Mouse (Mus musculus): ENCODE measurements at regions not wholly inside any gene's neighbourhood (a gene's known extent, or its start where the extent isn't known, plus 50 kb on each side); places are given as distances from the start of the nearest gene placed in this dataset.
"Not testable (repeated sequence)": the region's sequence is repeated elsewhere in the genome, so short reads cannot be mapped to it uniquely, and the experiment has no call there.

GRCm38 (mm10) chr1:83847992-83848391 is 440.0 kb upstream of the Sphkap start:
- H3K36me3 ChIP-seq (replicated peaks; ENCODE audit: low read length), result no peaks in the 10 kb centered on the region
- no peaks in the 10 kb centered on the region for H3K4me1 ChIP-seq
- H3K4me3 ChIP-seq (replicated peaks), result no peak overlapping the region
- H3K27me3 ChIP-seq (replicated peaks), result no peaks in the 10 kb centered on the region
- TF ChIP-seq GATA1 (IDR thresholded peaks at IDR 0.05; ENCODE audit: borderline replicate concordance, low read length) (no peak), FLI1 (IDR thresholded peaks at IDR 0.05; ENCODE audit: low read length) (no peak)
- peaks cover 5% of the 10 kb centered on the region; the same call in 1 of the 2 replicates for H3K9me3 ChIP-seq

GRCm38 (mm10) chr1:83844827-83845379 is 436.9 kb upstream of the Sphkap start:
- no peak overlapping the region for H3K4me3 ChIP-seq (replicated peaks)
- H3K36me3 ChIP-seq (replicated peaks; ENCODE audit: low read length), result no peaks in the 10 kb centered on the region
- H3K9me3 ChIP-seq, result peaks cover 5% of the 10 kb centered on the region; the same call in 1 of the 2 replicates
- TF ChIP-seq FLI1 (IDR thresholded peaks at IDR 0.05; ENCODE audit: low read length), result no peak
- no peak for TF ChIP-seq GATA1 (IDR thresholded peaks at IDR 0.05; ENCODE audit: borderline replicate concordance, low read length)
- H3K27me3 ChIP-seq (replicated peaks), result no peaks in the 10 kb centered on the region
- no peaks in the 10 kb centered on the region for H3K4me1 ChIP-seq

- H3K4me3 ChIP-seq (replicated peaks), result no peak overlapping the region
- H3K9me3 ChIP-seq, result peaks cover 13% of the 10 kb centered on the region
- H3K4me1 ChIP-seq, result no peaks in the 10 kb centered on the region
- no peaks in the 10 kb centered on the region for H3K36me3 ChIP-seq (replicated peaks; ENCODE audit: low read length)
- no peak for TF ChIP-seq GATA1 (IDR thresholded peaks at IDR 0.05; ENCODE audit: borderline replicate concordance, low read length)
- TF ChIP-seq FLI1 (IDR thresholded peaks at IDR 0.05; ENCODE audit: low read length), result no peak
- no peaks in the 10 kb centered on the region for H3K27me3 ChIP-seq (replicated peaks)
These were observed 428.0 kb upstream of the Sphkap start for GRCm38 (mm10) chr1:83835965-83836364.

- TF ChIP-seq FLI1 (IDR thresholded peaks at IDR 0.05; ENCODE audit: low read length) (no peak), GATA1 (IDR thresholded peaks at IDR 0.05; ENCODE audit: borderline replicate concordance, low read length) (no peak)
- H3K9me3 ChIP-seq, result peaks cover 13% of the 10 kb centered on the region
- no peaks in the 10 kb centered on the region for H3K36me3 ChIP-seq (replicated peaks; ENCODE audit: low read length)
- no peak overlapping the region for H3K4me3 ChIP-seq (replicated peaks)
- no peaks in the 10 kb centered on the region for H3K27me3 ChIP-seq (replicated peaks)
- H3K4me1 ChIP-seq, result no peaks in the 10 kb centered on the region
These were observed 424.9 kb upstream of the Sphkap start for GRCm38 (mm10) chr1:83832946-83833345.

GRCm38 (mm10) chr1:83831900-83832535 is 424.0 kb upstream of the Sphkap start:
- peaks cover 13% of the 10 kb centered on the region for H3K9me3 ChIP-seq
- H3K27me3 ChIP-seq (replicated peaks), result no peaks in the 10 kb centered on the region
- no peak overlapping the region for H3K4me3 ChIP-seq (replicated peaks)
- H3K4me1 ChIP-seq, result no peaks in the 10 kb centered on the region
- no peak for TF ChIP-seq FLI1 (IDR thresholded peaks at IDR 0.05; ENCODE audit: low read length)
- TF ChIP-seq GATA1 (IDR thresholded peaks at IDR 0.05; ENCODE audit: borderline replicate concordance, low read length), result no peak
- no peaks in the 10 kb centered on the region for H3K36me3 ChIP-seq (replicated peaks; ENCODE audit: low read length)

- Histone ChIP-seq H3K4me1 (no peaks in the 10 kb centered on the region), H3K36me3 (replicated peaks; ENCODE audit: low read length) (no peaks in the 10 kb centered on the region), H3K9me3 (peaks cover 5% of the 10 kb centered on the region; the same call in 1 of the 2 replicates), H3K4me3 (replicated peaks) (no peak overlapping the region), H3K27me3 (replicated peaks) (no peaks in the 10 kb centered on the region)
- no peak for TF ChIP-seq FLI1 (IDR thresholded peaks at IDR 0.05; ENCODE audit: low read length)
- no peak for TF ChIP-seq GATA1 (IDR thresholded peaks at IDR 0.05; ENCODE audit: borderline replicate concordance, low read length)
These were observed 422.1 kb upstream of the Sphkap start for GRCm38 (mm10) chr1:83830025-83830645.

DNA sequence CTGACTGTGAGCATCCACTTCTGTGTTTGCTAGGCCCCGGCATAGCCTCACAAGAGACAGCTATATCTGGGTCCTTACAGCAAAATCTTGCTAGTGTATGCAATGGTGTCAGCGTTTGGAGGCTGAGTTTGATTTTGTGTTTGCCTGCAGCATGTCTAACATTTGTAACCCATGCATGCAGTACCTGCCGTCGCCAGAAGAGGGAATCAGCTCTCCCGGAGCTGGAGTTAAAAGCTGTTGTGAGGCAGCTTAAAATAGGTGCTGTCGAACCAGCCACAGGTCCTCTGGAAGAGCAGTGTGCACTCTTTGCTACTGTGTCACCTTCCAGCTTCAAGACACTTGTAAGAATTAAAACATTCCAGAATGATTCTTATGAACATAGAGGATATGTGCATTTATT is 403.2 kb upstream of the Sphkap start:
- H3K4me1 ChIP-seq; H3K27me3 ChIP-seq (replicated peaks); H3K36me3 ChIP-seq (replicated peaks; ENCODE audit: low read length); H3K4me3 ChIP-seq (replicated peaks): not testable (repeated sequence)
- peaks cover 21% of the 10 kb centered on the region for H3K9me3 ChIP-seq

DNA sequence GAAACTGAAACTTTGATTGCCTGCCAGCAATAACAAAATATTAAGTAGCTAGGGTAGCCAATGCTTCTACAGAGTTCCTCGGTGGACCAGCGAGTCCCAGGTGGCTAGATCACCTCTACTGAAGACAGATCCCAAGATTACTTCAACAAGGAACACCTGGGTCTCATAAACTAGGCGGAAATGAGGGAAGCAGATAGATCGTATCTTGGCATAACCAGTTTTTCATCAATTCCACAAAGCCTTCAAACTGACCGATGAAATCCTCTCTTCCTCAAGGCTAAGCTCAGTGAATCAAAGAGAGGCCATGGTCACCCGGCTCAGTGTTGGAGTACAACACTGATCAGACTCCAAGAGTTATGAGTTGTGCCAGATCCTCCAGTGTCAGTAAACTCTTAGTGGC is 400.4 kb upstream of the Sphkap start:
- Histone ChIP-seq H3K27me3 (replicated peaks) (no peaks in the 10 kb centered on the region), H3K9me3 (peaks cover 25% of the 10 kb centered on the region), H3K4me1 (no peaks in the 10 kb centered on the region), H3K36me3 (replicated peaks; ENCODE audit: low read length) (no peaks in the 10 kb centered on the region), H3K4me3 (replicated peaks) (no peak overlapping the region)
- no peak for TF ChIP-seq FLI1 (IDR thresholded peaks at IDR 0.05; ENCODE audit: low read length)
- TF ChIP-seq GATA1 (IDR thresholded peaks at IDR 0.05; ENCODE audit: borderline replicate concordance, low read length), result no peak

DNA sequence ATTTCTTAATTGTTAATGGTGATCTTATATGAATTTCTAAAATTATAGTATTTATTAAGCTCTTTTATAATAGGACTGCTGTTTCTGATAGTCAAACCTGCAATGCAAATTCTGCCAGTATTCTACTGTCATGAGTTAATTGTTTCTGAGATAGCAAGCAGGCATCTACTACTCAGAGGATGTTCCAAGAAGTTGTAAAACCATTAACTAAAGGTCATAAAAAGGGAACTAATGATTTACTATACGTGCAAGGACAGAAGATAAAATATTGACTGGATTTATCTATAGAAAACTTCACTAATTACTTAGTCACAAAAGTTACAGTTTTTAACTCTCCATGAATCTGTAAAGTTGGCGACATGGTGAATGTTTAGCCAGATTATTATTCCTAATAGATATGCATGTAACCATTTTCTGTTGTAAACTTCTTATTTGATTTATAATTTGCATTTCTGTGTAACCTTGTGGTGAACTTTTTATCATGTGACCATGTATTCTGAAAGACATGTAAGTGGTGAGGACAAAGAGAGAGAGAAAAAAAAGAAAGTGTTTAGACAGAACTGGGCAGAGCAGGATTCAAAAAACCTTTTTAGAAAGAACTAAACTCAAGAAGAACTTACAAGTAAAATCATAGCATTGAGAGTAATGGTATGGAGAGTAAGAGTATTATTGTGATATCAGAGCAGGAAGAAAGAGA is 395.5 kb upstream of the Sphkap start:
- Histone ChIP-seq H3K27me3 (replicated peaks) (no peaks in the 10 kb centered on the region), H3K4me3 (replicated peaks) (no peak overlapping the region), H3K4me1 (no peaks in the 10 kb centered on the region), H3K36me3 (replicated peaks; ENCODE audit: low read length) (no peaks in the 10 kb centered on the region), H3K9me3 (peaks cover 11% of the 10 kb centered on the region; the same call in 1 of the 2 replicates)
- TF ChIP-seq FLI1 (IDR thresholded peaks at IDR 0.05; ENCODE audit: low read length) (no peak), GATA1 (IDR thresholded peaks at IDR 0.05; ENCODE audit: borderline replicate concordance, low read length) (no peak)

GRCm38 (mm10) chr1:83801759-83802158 is 393.8 kb upstream of the Sphkap start:
- TF ChIP-seq FLI1 (IDR thresholded peaks at IDR 0.05; ENCODE audit: low read length), result no peak
- TF ChIP-seq GATA1 (IDR thresholded peaks at IDR 0.05; ENCODE audit: borderline replicate concordance, low read length), result no peak
- Histone ChIP-seq H3K36me3 (replicated peaks; ENCODE audit: low read length) (no peaks in the 10 kb centered on the region), H3K4me3 (replicated peaks) (no peak overlapping the region), H3K9me3 (peaks cover 6% of the 10 kb centered on the region), H3K4me1 (no peaks in the 10 kb centered on the region), H3K27me3 (replicated peaks) (no peaks in the 10 kb centered on the region)

All from megakaryocyte, embryonic 14.5 days (primary cell).